Mouse (Mus musculus) splenic B cell, adult 2 months (primary cell): ENCODE measurements at regions not wholly inside any gene's neighbourhood (a gene's known extent, or its start where the extent isn't known, plus 50 kb on each side); places are given as distances from the start of the nearest gene placed in this dataset.

Experiments used
- DNase-seq: peaks from one replicate; pipeline ENCODE4 v3.0.0-alpha.2; 2011; ENCODE audit warnings: low read depth, low spot score
- H3K27me3 ChIP-seq: 2 replicates; pipeline ENCODE4 v1.6.1; 2012; ENCODE audit warnings: mild to moderate bottlenecking, low read length, moderate library complexity, mixed read lengths; ENCODE audit not compliant: control insufficient read depth, poor library complexity, insufficient read depth, severe bottlenecking
- H3K36me3 ChIP-seq: 2 replicates; pipeline ENCODE4 v1.6.1; 2012; ENCODE audit warnings: mild to moderate bottlenecking, low read length, moderate library complexity, mixed read lengths; ENCODE audit not compliant: control insufficient read depth, poor library complexity, insufficient read depth, severe bottlenecking

DNA sequence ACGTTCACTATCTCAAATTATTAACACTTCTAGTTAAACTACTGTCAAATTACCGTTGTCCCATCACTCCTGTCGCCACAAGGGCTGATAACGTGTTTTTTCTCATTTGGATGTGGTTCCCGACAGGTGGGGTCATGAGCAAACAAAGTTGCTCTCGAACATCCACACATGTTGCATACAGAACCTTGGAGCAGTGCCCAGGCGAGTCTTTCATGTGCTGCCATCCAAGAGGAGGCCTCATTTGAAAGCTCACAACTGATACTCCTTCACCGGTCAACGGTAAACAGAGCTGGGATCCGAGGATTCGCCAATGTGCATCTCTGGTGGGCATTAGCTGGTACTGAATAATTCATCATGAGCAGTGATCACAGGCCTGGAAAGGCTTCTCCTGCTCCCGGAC, 253.4 kb upstream of the Usp24 start:
- H3K27me3 ChIP-seq, result no peaks in the 10 kb centered on the region
- no peak for DNase-seq
- H3K36me3 ChIP-seq, result no peaks in the 10 kb centered on the region

DNA sequence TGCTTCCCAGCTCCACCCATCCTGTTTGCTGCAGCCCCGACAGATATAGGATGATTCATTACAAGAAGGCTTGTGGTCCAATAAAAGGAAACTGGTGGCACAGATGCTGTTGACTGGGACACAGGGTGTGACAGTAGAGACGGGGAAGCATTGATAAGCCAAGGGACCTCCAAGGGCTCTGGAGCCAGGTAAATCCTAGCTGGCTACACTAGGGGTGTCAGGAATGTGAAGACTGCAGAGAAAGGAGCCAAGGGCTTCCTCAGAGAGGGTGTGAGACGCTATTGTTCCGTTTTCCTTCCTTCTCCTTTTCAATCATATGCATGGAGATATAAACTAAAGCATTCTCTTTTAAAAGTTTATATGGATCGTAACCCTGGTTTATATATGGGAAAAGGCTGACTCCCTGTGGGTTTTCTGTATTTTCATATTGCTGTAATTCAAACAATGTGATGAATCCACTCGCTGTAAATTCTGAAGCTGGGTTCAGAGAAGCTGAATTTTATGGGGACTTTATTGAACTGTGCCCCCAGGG, 252.1 kb upstream of the Usp24 start:
- no peak for DNase-seq
- no peaks in the 10 kb centered on the region for H3K36me3 ChIP-seq
- no peaks in the 10 kb centered on the region for H3K27me3 ChIP-seq

DNA sequence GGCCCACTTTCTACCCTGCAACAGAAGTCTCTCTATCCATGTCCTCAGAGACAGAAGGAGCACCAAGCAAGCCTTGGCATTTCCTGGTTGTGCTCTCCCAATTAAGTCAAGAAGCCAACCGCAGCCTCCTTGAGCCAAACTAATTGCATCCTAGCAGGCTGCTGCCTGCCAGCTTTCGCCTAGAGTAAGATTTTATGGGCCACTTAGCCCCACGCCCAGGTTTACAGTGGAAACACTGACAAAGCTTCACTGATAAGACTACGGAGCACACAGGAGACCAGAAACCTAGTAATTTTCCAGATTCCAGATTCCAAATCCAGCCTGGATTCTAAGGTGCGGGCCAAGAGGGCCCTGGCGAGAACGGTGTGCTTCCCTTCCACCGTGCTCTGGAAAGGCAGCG, 249.0 kb upstream of the Usp24 start:
- H3K27me3 ChIP-seq, result no peaks in the 10 kb centered on the region
- H3K36me3 ChIP-seq, result no peaks in the 10 kb centered on the region

DNA sequence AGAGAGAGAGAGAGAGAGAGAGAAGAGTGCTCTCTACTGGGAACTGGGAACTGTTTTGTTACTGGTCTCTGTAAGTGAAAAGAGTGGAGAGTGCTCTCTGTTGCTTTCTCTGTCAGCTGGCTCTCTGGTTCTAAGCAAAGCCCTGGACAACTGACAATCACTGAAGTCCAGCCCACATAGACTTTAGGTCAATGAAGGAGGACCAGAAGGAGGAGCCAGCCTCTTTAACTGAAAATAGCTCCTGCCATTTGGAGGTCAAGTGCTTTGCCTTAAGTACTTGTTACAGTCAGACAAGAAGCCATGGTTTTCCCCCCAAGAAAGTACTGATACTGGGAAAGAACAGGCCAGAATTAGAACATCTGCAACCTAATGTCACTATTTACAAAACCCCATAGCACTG, 232.5 kb upstream of the Usp24 start:
- DNase-seq, result no peak
- H3K36me3 ChIP-seq, result no peaks in the 10 kb centered on the region
- H3K27me3 ChIP-seq, result no peaks in the 10 kb centered on the region

More for the DNA sequence above, 249.0 kb upstream of the Usp24 start:
- no peak for DNase-seq

DNA sequence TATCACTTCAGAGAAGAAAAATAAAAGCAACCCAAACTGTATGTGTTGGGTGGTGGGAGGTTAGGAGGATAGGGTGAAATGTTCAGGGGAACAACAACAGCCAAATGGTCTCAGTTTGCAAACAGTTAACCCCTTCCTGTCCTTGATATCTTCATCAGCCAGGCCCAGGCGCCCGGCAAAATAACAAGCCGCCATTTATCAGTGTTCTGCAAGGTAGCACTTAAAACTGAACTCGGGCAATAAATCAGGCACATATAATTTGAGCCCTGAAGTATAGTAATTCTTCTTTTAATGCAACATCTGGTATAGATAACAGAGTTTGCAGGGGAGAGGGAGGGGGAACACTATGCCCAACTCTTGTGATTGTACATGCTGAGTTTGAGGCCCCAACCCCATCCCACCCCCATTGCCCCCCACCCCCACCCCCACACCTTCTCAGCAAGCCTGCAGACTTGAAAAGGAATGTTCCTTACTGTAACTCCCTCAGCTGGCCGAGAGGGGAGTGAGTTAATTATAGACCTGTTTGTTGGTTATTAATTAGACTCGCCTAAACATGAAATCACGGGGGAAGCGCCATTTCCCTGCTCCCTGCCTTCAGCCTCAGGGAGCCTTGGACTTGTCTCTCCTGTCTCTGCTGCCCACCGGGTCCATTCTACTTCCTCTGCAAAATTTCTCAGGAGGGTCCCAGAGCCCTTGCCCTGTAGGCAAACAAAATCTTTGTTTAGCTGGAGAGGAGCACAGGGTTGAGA, 223.9 kb upstream of the Usp24 start:
- Histone ChIP-seq H3K36me3 (no peaks in the 10 kb centered on the region), H3K27me3 (no peaks in the 10 kb centered on the region)
- no peak for DNase-seq

DNA sequence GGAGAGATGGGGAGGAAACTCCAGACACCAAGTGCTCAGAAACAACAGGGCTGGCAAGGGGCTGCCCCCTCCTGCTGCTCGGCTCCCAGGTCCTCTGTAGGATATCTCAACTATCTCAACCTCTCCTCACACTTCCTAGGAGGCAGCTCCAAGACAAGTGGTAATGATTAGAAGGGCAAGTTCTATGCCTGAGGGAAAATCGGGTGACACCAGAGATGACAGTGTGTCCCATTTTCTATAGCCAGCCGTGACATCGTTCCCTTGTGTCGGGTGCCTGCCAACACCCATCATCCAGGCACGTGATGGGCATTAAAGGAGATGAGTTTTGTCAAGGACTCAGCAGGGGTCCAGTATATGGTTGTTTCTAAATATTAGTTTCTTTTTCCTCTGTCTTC, 223.3 kb upstream of the Usp24 start:
- no peak for DNase-seq
- Histone ChIP-seq H3K36me3 (no peaks in the 10 kb centered on the region), H3K27me3 (no peaks in the 10 kb centered on the region)

DNA sequence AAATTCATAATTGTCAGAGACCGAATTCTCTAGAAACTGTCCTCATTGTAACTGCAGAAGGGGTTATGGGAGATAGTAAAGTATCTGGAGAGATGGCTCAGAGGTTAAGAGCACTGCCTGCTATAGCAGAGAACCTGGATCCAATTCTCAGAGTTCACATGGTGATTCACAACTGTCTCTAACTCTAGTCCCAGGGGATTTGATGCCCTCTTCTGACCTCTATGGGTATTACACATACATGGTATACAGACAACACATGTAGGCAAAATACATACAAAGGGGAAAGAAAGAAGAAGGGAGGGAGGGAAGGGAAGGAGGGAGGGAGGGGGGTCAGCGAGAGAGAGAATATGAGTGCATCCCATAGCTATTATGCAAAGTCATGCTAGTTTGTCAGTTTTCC, 222.8 kb upstream of the Usp24 start:
- no peaks in the 10 kb centered on the region for H3K36me3 ChIP-seq
- peak; percentile 27 for DNase-seq
- no peaks in the 10 kb centered on the region for H3K27me3 ChIP-seq

DNA sequence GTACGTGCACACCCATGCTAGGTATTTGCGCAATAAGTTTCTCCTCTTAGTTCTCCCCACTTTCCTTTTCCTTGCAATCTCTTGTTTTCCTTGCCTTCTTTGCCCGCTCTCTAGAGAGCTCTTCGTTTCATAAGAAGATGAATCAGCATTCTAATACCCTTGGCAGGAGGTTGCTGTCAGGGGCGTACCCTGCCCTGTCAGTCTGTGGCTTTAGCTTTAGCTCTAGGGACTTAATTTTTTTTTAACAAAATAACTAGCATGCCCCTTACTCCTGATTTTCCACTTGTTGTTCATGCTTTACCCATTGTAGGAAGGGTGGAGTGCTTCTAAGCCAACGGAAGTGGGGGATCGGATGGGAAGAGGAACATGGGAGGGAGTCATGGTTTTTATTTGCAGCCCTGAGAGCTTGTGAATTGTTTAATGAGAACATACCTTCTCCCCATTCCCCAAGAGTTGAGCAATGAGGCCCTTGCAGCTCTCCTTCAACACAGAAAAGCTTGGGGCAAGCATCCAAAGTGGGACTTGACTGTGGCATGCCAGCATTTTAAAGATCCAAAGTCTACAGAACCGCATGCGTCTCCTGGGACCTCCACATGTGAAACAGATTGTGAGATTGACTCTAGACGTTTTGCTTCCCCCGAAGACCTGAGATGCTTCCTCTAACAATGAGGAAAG, 221.0 kb upstream of the Usp24 start:
- Histone ChIP-seq H3K36me3 (no peaks in the 10 kb centered on the region), H3K27me3 (no peaks in the 10 kb centered on the region)
- no peak for DNase-seq

DNA sequence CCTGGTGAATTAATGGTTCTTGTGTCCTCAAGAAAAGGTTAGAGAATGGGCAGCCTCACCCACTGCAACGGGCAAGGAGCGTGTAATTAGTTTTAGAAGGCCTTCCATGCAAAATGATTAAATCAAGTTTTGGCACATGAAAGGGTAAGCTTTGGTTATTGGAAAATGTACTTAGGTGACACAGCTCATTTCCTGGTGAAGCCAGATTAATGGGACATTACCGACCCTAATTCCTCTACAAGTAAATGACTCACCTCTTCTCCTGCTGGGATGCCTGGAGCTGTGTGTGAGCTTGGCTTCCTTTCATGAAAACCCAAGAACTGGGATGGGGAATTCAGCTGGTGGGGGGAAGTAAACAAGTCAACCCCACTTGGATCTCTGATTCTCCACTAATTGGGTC, 219.9 kb upstream of the Usp24 start:
- no peak for DNase-seq
- H3K36me3 ChIP-seq, result no peaks in the 10 kb centered on the region
- no peaks in the 10 kb centered on the region for H3K27me3 ChIP-seq

DNA sequence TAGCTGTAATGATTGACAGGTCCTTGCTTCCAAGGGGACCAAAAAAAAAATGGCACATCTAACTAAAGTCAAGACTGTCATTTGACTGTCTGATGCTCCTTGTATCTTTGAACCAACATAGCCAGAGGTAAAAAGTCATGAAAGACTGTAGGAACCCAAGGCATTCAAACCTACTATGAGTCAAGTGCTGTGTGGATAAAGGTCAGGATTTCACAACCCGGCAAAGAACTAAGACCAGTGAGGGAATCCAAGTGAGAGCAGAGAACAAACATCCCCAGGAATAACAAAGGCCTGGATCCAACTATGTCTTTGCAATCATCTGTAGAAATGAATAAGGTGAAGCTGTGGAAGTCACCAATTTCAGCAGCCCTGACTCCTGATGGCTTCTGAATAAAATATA, 218.2 kb upstream of the Usp24 start:
- H3K27me3 ChIP-seq, result no peaks in the 10 kb centered on the region
- H3K36me3 ChIP-seq, result no peaks in the 10 kb centered on the region
- no peak for DNase-seq

DNA sequence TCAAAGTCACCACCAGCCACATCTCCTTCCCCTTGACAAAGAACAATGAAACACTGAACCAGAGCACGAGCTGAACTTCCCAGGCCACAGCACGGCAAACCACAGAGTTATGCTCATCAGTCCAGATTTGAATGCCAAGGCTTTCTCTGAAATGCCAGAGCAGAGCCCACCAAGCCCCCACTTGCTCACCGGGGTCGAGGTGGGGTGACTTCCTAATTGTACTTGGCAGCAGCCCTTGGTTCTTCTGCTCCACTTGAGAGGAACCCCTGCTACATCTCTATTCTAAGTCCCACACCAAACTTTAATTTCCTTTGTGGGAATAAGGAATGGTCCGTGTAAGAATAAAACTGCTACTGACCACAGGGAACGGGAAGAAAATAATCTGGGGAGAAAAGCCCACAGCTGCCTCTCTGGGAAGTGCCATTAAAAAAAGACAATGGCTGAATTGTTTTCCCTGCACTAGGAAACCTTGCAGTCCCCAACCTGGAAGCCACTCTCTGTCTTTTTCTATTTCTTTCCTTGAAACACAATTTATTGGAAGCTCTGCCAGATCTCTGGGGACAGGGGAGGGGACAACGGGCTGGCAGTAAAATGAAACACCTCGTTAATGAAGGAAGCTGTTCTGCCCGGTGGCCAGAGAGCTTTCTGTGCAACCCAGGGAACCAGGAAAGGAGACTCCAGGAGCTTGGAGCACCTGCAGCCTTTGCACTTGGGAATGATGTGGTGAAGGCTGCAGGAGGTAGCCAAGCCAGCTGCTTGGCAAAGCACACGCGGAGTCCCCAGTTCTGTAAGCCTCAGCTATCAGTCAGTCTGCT, 215.6 kb upstream of the Usp24 start:
- no peak for DNase-seq
- H3K36me3 ChIP-seq, result no peaks in the 10 kb centered on the region
- H3K27me3 ChIP-seq, result no peaks in the 10 kb centered on the region

DNA sequence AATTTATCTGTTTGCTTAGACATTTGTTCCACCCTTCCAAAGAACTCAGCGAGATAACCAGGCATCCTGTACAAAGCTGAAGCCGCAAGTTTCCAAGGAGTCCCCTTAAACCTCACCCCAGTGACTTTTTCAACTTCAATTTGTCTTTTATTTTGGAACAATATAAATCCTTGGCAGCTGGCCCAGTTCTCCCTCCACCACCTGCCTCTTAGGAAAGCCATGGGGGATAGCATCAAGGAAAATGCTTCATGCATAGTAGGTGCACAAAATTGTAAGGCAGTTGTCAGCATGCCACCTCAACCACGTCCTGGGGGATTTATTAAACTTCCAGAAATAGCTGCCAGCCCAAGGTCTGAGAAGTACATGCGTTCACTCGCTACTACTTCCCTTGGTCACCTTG, 214.1 kb upstream of the Usp24 start:
- no peak for DNase-seq
- H3K27me3 ChIP-seq, result no peaks in the 10 kb centered on the region
- H3K36me3 ChIP-seq, result no peaks in the 10 kb centered on the region

DNA sequence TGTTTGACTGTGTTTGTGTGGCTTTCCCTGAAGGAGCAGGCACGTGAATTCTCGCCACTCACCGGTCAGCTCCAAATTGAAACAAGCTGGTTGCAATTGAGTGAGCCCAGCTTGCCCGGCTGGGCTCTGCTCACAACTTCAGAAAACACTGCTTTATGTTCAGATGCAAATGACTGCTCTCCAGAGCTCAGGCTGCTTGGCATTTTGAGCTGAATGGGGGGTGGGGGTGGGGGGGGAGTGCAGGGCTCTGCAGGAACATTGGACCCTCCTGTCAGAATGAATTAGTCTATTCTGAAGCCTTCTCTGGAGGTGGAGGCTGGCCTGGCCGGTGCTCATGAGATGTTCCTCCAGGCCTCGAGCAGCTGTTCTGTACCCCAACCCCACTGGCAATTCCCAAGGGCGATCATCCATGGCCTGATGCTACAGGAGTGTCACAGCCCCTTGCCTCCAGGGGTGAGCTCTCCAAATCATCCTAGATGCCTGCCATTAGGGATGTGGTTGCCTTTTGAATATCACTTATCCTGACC, 213.5 kb upstream of the Usp24 start:
- no peaks in the 10 kb centered on the region for H3K27me3 ChIP-seq
- DNase-seq, result no peak
- H3K36me3 ChIP-seq, result no peaks in the 10 kb centered on the region

DNA sequence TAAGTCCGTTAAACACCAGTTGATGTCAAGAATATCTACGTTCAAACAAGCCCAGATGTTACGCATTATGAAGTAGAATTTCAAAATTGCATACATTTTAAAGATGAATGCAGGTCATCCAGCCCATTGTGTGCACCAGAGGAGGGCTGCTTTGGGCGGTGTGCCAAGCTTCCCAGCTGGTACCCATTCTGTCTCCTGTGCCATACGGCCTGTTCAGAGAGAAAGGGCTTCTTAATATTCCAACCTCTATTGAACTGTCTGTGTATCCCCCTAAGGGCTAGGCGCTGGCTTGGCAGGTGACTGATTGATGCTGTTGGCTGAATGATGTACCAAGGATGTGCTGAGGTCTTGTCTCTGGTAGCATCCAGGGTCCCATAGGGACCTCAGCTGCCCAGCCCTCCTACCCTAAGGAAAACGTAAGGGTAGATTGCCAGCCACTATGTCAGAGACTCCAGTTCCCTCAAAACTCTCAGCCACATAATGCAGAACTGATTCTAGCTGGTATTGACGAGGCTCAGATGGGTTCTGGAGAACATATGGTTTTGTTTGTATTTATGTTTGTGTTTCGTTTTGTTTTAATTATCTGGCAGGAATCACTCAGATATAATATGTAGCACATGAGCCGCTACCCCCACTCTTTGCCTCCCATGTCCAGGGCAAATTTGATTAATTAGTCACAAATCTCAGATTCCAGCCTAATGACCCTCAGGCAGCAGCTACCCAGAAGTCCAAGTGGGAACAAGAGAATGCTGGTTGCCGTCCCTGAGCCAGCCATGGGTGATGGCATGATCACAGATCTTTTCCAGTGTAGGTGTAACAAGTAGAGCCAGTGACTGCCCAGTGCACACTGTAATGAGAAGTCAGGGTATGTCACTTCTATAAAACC, 212.0 kb upstream of the Usp24 start:
- no peak for DNase-seq
- Histone ChIP-seq H3K27me3 (no peaks in the 10 kb centered on the region), H3K36me3 (no peaks in the 10 kb centered on the region)
